Mouse (Mus musculus) right cerebral cortex, postnatal 36 days (tissue): Measurements from ENCODE around the gene Stard8.
"Not testable (repeated sequence)": the region's sequence is repeated elsewhere in the genome, so short reads cannot be mapped to it uniquely, and the experiment has no call there.

ENCODE experiments used
- DNase-seq, 2 experiments: peaks; one replicate each; pipeline ENCODE4 v3.0.0; 2022; ENCODE audit warnings: low spot score in 2 of 2, mixed read lengths in 1 of 2

The Stard8 gene

GRCm38 (mm10) chrX:99046360-99047055 lies 43.5 kb downstream of the Stard8 start:
- no peak for DNase-seq

GRCm38 (mm10) chrX:99048111-99048510 lies 45.1 kb downstream of the Stard8 start:
- no peak for DNase-seq

GRCm38 (mm10) chrX:99049247-99049646 lies 46.2 kb downstream of the Stard8 start:
- no peak for DNase-seq

GRCm38 (mm10) chrX:99050736-99051481 lies 47.9 kb downstream of the Stard8 start:
- DNase-seq: peak in 1 of 2 experiments; percentile 37

DNA sequence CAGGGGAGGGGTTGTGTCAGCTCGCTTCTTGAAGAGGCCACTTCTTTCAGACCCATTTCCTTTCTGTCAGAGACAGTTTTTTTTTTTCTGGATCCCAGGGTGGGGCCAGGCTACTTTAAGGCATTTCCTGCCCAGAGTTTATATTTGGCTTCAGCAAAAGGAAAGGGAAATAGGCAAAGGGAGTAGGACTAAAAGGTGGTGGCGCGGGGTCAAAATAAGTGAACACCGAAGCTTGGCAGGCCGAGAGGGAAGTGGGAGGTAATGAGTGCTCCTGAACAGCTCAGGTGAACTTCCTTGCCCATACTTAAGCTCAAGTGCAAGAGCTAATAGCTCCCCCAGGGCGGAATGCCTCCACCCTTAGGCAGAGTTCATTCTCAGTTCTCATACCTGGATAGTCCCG lies 49.2 kb downstream of the Stard8 start:
- no peak for DNase-seq

DNA sequence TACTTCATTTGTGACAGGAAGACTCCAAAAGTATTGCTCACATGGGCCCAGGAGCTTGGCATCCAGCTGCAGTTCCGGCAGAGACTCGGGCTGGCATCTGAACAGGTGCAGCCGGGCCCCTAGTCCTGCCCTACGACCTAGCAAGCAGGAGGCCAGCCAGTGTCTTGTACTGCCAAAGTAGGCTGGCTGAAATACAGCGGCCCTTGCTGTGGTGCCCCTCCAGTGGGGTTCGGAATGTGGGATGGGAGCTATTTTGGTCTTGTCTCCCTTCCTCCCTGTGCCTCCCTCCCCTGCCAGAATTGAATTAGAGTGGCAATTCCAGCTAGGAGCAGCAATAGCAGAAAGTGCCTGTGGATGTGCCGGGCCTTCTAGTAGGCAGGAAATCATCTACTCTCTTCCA lies 51.5 kb downstream of the Stard8 start:
- peak in 1 of 2 experiments; percentile 14 for DNase-seq

DNA sequence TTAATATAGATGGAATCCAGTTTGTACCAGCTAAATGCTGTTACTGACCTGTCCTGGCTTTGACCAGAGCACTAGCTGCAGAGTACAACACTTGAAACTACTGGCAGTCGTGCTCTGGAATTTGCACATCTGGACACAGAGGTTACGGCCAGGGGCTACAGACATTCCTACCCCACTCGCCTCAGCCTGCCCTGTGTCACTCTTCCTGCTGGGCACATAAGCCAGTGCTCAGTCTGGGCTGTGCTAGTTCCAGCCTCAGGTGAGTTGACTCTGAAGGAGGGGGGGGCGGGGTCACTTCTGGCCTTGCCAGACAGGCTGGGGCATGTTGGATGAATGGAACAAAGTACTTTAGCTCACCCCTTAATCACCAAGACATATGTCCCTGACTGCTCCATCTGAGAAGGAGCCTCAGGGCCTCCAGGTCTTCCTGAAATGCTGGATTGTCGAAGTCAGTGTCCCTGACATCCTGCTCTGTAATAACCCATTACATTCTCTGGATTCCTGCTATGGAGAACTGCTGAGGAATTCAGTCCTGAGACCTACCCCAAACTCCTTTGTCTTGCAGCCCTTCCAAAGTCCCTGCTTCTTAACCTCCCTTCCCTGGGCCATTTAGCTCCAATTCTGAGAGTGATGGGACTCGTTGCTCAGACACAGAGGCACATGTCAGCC lies 54.9 kb downstream of the Stard8 start:
- no peak for DNase-seq

GRCm38 (mm10) chrX:99059119-99059518 lies 56.1 kb downstream of the Stard8 start:
- DNase-seq: no peak

- no peak for DNase-seq
These were observed 62.5 kb downstream of the Stard8 start for GRCm38 (mm10) chrX:99065582-99065981.

DNA sequence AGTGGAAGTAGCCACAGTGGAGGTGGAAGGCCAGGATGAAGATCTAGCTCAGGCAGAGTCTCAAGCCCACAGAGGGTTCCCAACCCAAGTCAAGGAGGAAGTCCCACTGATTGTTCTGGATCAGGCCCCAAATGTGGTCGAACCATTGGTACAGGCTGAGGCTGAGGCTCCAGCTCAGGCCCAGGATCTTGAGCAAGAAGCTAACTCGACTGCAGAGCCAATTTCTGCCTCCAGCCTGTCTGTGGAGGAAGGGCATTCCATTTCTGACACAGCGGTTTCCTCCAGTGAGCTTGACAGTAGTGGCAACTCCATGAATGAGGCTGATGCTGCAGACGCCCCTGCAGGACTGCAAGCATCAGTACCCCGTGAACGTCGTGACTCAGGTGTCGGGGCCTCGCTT lies 63.5 kb downstream of the Stard8 start:
- no peak for DNase-seq

DNA sequence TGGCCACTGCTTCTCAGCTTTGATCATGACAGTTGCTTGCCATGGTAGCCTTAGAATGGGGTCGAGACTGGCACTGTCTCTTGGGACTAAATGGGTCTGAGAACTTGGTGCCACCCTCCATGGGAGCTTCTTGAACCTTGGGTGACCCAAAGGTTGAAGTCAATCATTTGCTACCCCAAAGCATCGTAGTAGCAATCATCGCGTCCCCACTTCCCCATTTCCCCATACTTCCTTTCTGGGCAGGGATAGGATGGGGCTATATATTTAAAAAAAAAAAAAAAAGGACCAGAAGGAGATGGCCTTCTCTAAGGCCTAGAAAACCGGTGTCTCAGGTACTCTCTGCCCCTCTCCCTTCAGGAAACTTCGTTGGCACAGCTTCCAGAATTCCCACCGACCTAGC lies 64.2 kb downstream of the Stard8 start:
- DNase-seq: no peak

- DNase-seq: no peak
These were observed 64.7 kb downstream of the Stard8 start for GRCm38 (mm10) chrX:99067671-99068151.

- DNase-seq: no peak
These were observed 68.1 kb downstream of the Stard8 start for GRCm38 (mm10) chrX:99071188-99071587.

DNA sequence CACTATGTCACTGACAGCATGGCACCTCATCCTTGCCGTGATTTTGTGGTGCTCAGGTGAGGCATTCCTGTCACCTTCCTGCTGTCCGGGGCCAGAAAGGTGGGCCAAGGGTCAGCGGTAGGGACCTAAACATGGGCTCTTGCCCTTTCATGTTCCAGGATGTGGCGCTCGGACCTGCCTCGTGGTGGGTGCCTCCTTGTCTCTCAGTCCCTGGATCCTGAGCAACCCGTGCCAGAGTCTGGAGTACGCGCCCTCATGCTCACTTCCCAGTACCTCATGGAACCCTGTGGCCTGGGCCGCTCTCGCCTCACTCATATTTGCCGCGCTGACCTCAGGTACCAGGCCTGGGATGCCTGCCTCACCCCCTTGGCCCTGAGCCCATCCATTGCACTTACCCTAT lies 69.5 kb downstream of the Stard8 start:
- DNase-seq: no peak

GRCm38 (mm10) chrX:99075111-99075510 lies 72.1 kb downstream of the Stard8 start:
- DNase-seq: no peak

DNA sequence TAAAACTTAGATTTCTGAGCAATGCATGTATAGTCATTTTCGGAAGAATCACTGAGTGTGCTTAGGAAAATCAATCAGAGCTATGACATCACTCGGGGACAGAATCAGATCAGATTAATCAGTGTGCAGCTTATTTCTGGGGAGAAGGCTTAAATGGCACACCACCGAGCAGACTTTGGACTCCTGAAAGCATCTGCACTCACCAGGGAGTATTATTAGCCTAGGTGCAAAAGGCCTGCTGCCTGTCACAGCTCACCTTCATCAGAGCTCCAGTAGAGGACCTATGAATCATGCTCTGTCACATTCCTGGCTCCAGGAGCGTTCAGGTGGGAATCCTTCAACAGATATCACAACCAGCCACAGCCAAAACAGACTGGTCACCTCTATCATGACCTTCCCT lies 73.4 kb downstream of the Stard8 start:
- no peak for DNase-seq

DNA sequence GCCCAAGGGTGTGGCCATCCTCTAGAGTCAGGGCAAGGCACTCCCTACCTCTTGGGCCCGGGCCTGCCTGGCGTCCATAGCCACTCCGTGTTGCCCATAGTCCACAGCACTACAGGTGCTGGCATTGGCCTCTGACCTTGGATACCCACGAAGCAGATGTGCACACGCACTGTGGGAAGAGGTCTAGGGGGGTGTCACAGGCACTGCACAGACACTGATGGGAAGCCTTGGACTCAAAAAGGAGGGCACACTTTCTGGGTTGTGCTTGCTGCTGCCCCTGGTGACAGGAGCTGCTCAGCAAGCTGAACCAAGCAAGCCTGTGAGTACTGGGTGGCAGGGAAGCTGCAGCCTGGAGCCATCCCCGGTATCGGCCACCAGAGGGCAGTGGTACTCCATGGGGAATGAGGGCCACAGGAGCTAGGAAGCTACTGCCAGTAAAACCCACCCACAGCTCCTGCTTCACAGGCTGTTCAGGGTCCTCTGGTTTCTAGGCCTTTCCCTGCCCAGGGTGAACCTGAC lies 75.4 kb downstream of the Stard8 start:
- DNase-seq: not testable (repeated sequence)

GRCm38 (mm10) chrX:99092704-99093103 lies 89.7 kb downstream of the Stard8 start:
- DNase-seq: no peak

- DNase-seq: not testable (repeated sequence)
These were observed 108.2 kb downstream of the Stard8 start for GRCm38 (mm10) chrX:99111088-99111724.

DNA sequence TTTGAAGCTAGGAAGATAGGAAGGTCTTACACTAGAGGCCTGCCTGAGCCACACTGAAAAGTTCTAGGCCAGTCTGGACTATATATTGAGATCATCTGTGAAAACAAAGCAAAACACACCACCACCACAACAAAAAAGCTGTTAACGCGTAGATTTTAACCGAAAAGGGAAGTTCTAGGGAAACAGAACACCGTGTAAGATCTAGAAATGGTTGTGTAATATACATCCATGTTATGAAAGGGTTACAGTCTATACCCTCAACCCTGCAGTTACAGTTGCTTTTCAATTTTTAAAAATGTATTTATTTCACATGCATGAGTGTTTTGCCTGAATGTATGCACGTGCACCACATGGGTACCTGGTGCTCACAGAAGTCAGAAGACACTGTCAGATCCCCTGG lies 116.5 kb downstream of the Stard8 start:
- no peak for DNase-seq
